Mouse (Mus musculus): Measurements from ENCODE around the gene Fam229a. TPM values are rescaled to one million over a fixed set of nuclear protein-coding genes. Genes with fewer than 3 reads are reported as not detected.

The Fam229a gene
- total RNA-seq (2023), result under 1 TPM in 1 of 2 experiments, not detected in 1; 0.73 TPM

GRCm38 (mm10) chr4:129490972-129491880, at the start of gene Fam229a, which contains the start of gene Tssk3:
Fam229a (plus strand) TSS chr4:129491190.
Tssk3 (minus strand) TSS chr4:129491022.

GRCm38 (mm10) chr4:129461183-129461960, 29.6 kb upstream of the Fam229a start, which contains the start of gene Bsdc1:
Bsdc1 (plus strand) TSS chr4:129461581.

GRCm38 (mm10) chr4:129513086-129513767, 22.2 kb downstream of the Fam229a start, which contains the start of gene Marcksl1:
Marcksl1 (plus strand) TSS chr4:129513581.

Other genes starting within 250 kb of the Fam229a start
- gene C77080, start 229.8 kb upstream of the Fam229a start, total RNA-seq (2023), result not detected
- gene Sync, start 203.6 kb upstream of the Fam229a start, total RNA-seq (2023), result not detected
- gene Rbbp4, start 155.8 kb upstream of the Fam229a start, total RNA-seq (2023), result 100 to 1,000 TPM; 110 to 145 TPM
- 10 to 100 TPM; 23.7 to 24.7 TPM for gene Zbtb8os, start 155.5 kb upstream of the Fam229a start, total RNA-seq (2023)
- gene Zbtb8a, start 113.1 kb upstream of the Fam229a start, total RNA-seq (2023), result 1 to 10 TPM in 1 of 2 experiments, under 1 TPM in 1; 0.73 to 1.4 TPM
- not detected for gene Zbtb8b, start 50.3 kb upstream of the Fam229a start, total RNA-seq (2023)
- gene Bsdc1, start 29.6 kb upstream of the Fam229a start, total RNA-seq (2023), result 10 to 100 TPM; 88.5 to 95.7 TPM
- not detected for gene Tssk3, start 168 bp upstream of the Fam229a start, total RNA-seq (2023)
- 10 to 100 TPM; 73.9 to 96.8 TPM for gene Marcksl1, start 22.4 kb downstream of the Fam229a start, total RNA-seq (2023)
- 10 to 100 TPM; 63.3 to 68.1 TPM for gene Hdac1, start 51.5 kb downstream of the Fam229a start, total RNA-seq (2023)
- 1 to 10 TPM; 1.2 to 2.3 TPM for gene Lck, start 82.5 kb downstream of the Fam229a start, total RNA-seq (2023)
- gene Fam167b, start 87.4 kb downstream of the Fam229a start, total RNA-seq (2023), result not detected
- 10 to 100 TPM; 70.5 to 73.8 TPM for gene Eif3i, start 109.5 kb downstream of the Fam229a start, total RNA-seq (2023)
- 10 to 100 TPM; 73.8 to 94.1 TPM for gene Tmem234, start 109.5 kb downstream of the Fam229a start, total RNA-seq (2023)
- gene Dcdc2b, start 123.1 kb downstream of the Fam229a start, total RNA-seq (2023), result under 1 TPM in 1 of 2 experiments, not detected in 1; 0.93 TPM
- gene Iqcc, start 127.9 kb downstream of the Fam229a start, total RNA-seq (2023), result 10 to 100 TPM in 1 of 2 experiments, 1 to 10 TPM in 1; 9.8 to 10.2 TPM
- gene Ccdc28b, start 132.8 kb downstream of the Fam229a start, total RNA-seq (2023), result 10 to 100 TPM; 39.0 to 44.5 TPM
- gene Txlna, start 149.9 kb downstream of the Fam229a start, total RNA-seq (2023), result 10 to 100 TPM; 35.0 to 37.1 TPM
- 10 to 100 TPM; 27.1 to 33.3 TPM for gene Kpna6, start 181.6 kb downstream of the Fam229a start, total RNA-seq (2023)
- 10 to 100 TPM in 1 of 2 experiments, 1 to 10 TPM in 1; 7.9 to 11.2 TPM for gene Tmem39b, start 205.6 kb downstream of the Fam229a start, total RNA-seq (2023)